Comparison of ENCODE assay signal across 9 mouse cellular contexts in genomic region chr15:98985982-98986715, GRCm38 (mm10). TPM values are rescaled to one million over a fixed set of nuclear protein-coding genes. Genes with fewer than 3 reads are reported as not detected.
DNase-seq lines count a peak whose midpoint lies in the region; ATAC-seq lines count a peak whose summit lies in the region.
"Had no signal": no experiment of that assay in that cellular context is flagged by ENCODE, and none has a peak within 500 bp of the region (broad histone marks: within the 10 kb centered on the region; RNA-seq: fewer than 3 reads in every experiment).

No protein-coding gene starts in this region.

- peak overlapping the region; percentile 75 for H3K27ac ChIP-seq in forebrain, embryonic 11.5 days (ENCODE audit: low read depth, low read length)
- H3K27ac ChIP-seq in liver, embryonic 11.5 days (ENCODE audit: low read depth, low read length), result peak overlapping the region; percentile 91

- 21% methylated on average over 12 of the region's 12 CpGs for WGBS in forebrain, embryonic 11.5 days
- 39% methylated on average over 12 of the region's 12 CpGs for WGBS in liver, embryonic 11.5 days

- peak overlapping the region; percentile 26 for H3K4me3 ChIP-seq in forebrain, embryonic 11.5 days (ENCODE audit: low read depth, low read length)
- peak overlapping the region; percentile 64 for H3K4me3 ChIP-seq in liver, embryonic 11.5 days (ENCODE audit: low read depth, low read length)

- DNase-seq in embryo, embryonic 9.5 days (ENCODE audit: extremely low spot score), result peak; percentile 39
- DNase-seq in embryo, embryonic 11 days, result no peak
- peak; percentile 41 for DNase-seq in 3T3-L1 (ENCODE audit: low read depth, low spot score)
- DNase-seq in forebrain, embryonic 11.5 days (ENCODE audit: low spot score), result peak; percentile 55
- DNase-seq in liver, embryonic 11.5 days (ENCODE audit: low spot score), result peak; percentile 31
- DNase-seq in adrenal gland, adult 8-10 months, result no peak
- no peak for DNase-seq in cerebellum, adult 9-11 months
- DNase-seq in thymus, postnatal 36 days, result no peak

- peak overlapping the region; percentile 75 for H3K9ac ChIP-seq in forebrain, embryonic 11.5 days (ENCODE audit: low read length)
- H3K9ac ChIP-seq in liver, embryonic 11.5 days (ENCODE audit: low read depth, low read length), result peak overlapping the region; percentile 79

- no peaks in the 10 kb centered on the region for H3K27me3 ChIP-seq in forebrain, embryonic 11.5 days (ENCODE audit: control insufficient read depth, insufficient read depth, low read length)
- H3K27me3 ChIP-seq in liver, embryonic 11.5 days (replicated peaks; ENCODE audit: control insufficient read depth, insufficient read depth, low read length), result no peaks in the 10 kb centered on the region

- H3K4me1 ChIP-seq in forebrain, embryonic 11.5 days (replicated peaks; ENCODE audit: control insufficient read depth, insufficient read depth, low read length), result peaks cover 55% of the 10 kb centered on the region
- peaks cover 19% of the 10 kb centered on the region for H3K4me1 ChIP-seq in liver, embryonic 11.5 days (replicated peaks; ENCODE audit: control insufficient read depth, insufficient read depth, low read length)

- ATAC-seq in forebrain, embryonic 11.5 days (replicated peaks; ENCODE audit: low FRiP score), result no peak
- no peak for ATAC-seq in liver, embryonic 11.5 days (replicated peaks; ENCODE audit: low FRiP score)

- peak overlapping the region; percentile 51 for H3K4me2 ChIP-seq in forebrain, embryonic 11.5 days (ENCODE audit: low read depth, low read length, severe bottlenecking)
- peak overlapping the region; percentile 77 for H3K4me2 ChIP-seq in liver, embryonic 11.5 days

- H3K9me3 ChIP-seq in forebrain, embryonic 11.5 days (ENCODE audit: control insufficient read depth, low read length), result no peaks in the 10 kb centered on the region
- H3K9me3 ChIP-seq in liver, embryonic 11.5 days (ENCODE audit: control insufficient read depth, low read length), result no peaks in the 10 kb centered on the region

- H3K36me3 ChIP-seq in forebrain, embryonic 11.5 days (ENCODE audit: control insufficient read depth, insufficient read depth, low read length), result no peaks in the 10 kb centered on the region
- H3K36me3 ChIP-seq in liver, embryonic 11.5 days (ENCODE audit: control insufficient read depth, insufficient read depth, low read length), result no peaks in the 10 kb centered on the region

RNA-seq across cellular contexts. Expression of gene Tuba1a, which starts 32.6 kb away (rescaled TPM):
- 5,083 and 5,852 TPM in 2 replicates for polyA plus RNA-seq in forebrain, embryonic 11.5 days (2014; fragmentation: Nextera tagmentation; extraction: Ambion mirVana)
- polyA plus RNA-seq in liver, embryonic 11.5 days (2014; fragmentation: Nextera tagmentation; extraction: Ambion mirVana), result 419 and 432 TPM in 2 replicates
- 100 to 1,000 TPM in 3 of 4 experiments, 10 to 100 TPM in 1; 70.5 to 196 (median 116) TPM for total RNA-seq in adrenal gland, adult 8-10 months (2022)

RNA-seq across cellular contexts. Expression of gene Gm49450, which starts 32.8 kb away (rescaled TPM):
- polyA plus RNA-seq in forebrain, embryonic 11.5 days (2014; fragmentation: Nextera tagmentation; extraction: Ambion mirVana), result not detected in 2 replicates
- not detected in 2 replicates for polyA plus RNA-seq in liver, embryonic 11.5 days (2014; fragmentation: Nextera tagmentation; extraction: Ambion mirVana)
- total RNA-seq in adrenal gland, adult 8-10 months (2022), result not detected
- total RNA-seq: hematopoietic stem cell, adult 5-6 weeks had no signal

RNA-seq across cellular contexts. Expression of gene Tuba1c, which starts 43.5 kb away (rescaled TPM):
- 142 and 160 TPM in 2 replicates for polyA plus RNA-seq in forebrain, embryonic 11.5 days (2014; fragmentation: Nextera tagmentation; extraction: Ambion mirVana)
- 202 and 214 TPM in 2 replicates for polyA plus RNA-seq in liver, embryonic 11.5 days (2014; fragmentation: Nextera tagmentation; extraction: Ambion mirVana)
- total RNA-seq in adrenal gland, adult 8-10 months (2022), result 100 to 1,000 TPM; 207 to 347 (median 262) TPM

RNA-seq across cellular contexts. Expression of gene Tuba1b, which starts 51.8 kb away (rescaled TPM):
- polyA plus RNA-seq in forebrain, embryonic 11.5 days (2014; fragmentation: Nextera tagmentation; extraction: Ambion mirVana), result 2,366 and 2,605 TPM in 2 replicates
- 1,854 and 2,015 TPM in 2 replicates for polyA plus RNA-seq in liver, embryonic 11.5 days (2014; fragmentation: Nextera tagmentation; extraction: Ambion mirVana)
- total RNA-seq in adrenal gland, adult 8-10 months (2022), result 100 to 1,000 TPM; 199 to 221 (median 208) TPM

Comparison
In these comparisons a context has a peak if more than half of its experiments do, and no peak if none do; other contexts are left out.
1. DNase-seq: peak in embryo, embryonic 9.5 days (single experiment), 3T3-L1 (single experiment), forebrain, embryonic 11.5 days (single experiment) and liver, embryonic 11.5 days (single experiment); none in embryo, embryonic 11 days (single experiment), adrenal gland, adult 8-10 months (single experiment), cerebellum, adult 9-11 months (single experiment) and thymus, postnatal 36 days (0 of 2).
2. RNA of gene Tuba1a, which starts 32.6 kb away (polyA plus RNA-seq): 5,083 to 5,852 TPM in forebrain, embryonic 11.5 days; 419 to 432 TPM in liver, embryonic 11.5 days; every median in the first group is over 10 times any median in the second.